Mouse (Mus musculus) adipocyte (in vitro differentiated cells): ENCODE data around the gene Ankrd39.

Experiments used
- DNase-seq: peaks from one replicate; pipeline ENCODE4 v3.0.0-alpha.2; 2016; ENCODE audit warnings: low spot score

The Ankrd39 gene

DNA sequence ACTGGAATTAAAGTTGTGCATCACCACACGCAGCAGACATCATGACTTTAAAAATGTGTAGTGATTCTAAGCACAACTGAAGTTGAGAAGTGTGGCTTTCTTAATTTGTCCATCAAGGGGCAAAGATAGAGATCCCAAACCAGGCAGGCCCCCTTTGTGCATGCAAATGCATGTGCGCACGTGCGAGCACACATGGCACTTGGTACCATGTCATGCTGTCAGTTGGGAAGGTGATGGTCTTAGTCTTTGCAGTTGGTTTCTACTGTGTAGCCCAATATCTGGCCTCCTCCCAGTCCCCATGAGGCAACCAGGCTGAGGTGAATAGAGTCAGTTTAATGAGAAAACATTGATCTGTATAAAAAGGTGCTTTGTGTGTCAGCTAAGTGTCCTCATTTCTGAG lies 17.4 kb downstream of the Ankrd39 start:
- DNase-seq, result no peak

GRCm38 (mm10) chr1:36529274-36529673 lies 18.0 kb downstream of the Ankrd39 start:
- no peak for DNase-seq

- peak; percentile 53 for DNase-seq
Observed at GRCm38 (mm10) chr1:36528351-36528750, 18.9 kb downstream of the Ankrd39 start.

GRCm38 (mm10) chr1:36526903-36527302 lies 20.3 kb downstream of the Ankrd39 start:
- DNase-seq, result no peak

GRCm38 (mm10) chr1:36525774-36526173 lies 21.5 kb downstream of the Ankrd39 start:
- DNase-seq, result no peak

GRCm38 (mm10) chr1:36524058-36524457 lies 23.2 kb downstream of the Ankrd39 start:
- no peak for DNase-seq

GRCm38 (mm10) chr1:36523332-36524013 lies 23.8 kb downstream of the Ankrd39 start:
- DNase-seq, result no peak

GRCm38 (mm10) chr1:36522210-36522609 lies 25.0 kb downstream of the Ankrd39 start:
- no peak for DNase-seq

- no peak for DNase-seq
Observed at GRCm38 (mm10) chr1:36519626-36520025, 27.6 kb downstream of the Ankrd39 start.

DNA sequence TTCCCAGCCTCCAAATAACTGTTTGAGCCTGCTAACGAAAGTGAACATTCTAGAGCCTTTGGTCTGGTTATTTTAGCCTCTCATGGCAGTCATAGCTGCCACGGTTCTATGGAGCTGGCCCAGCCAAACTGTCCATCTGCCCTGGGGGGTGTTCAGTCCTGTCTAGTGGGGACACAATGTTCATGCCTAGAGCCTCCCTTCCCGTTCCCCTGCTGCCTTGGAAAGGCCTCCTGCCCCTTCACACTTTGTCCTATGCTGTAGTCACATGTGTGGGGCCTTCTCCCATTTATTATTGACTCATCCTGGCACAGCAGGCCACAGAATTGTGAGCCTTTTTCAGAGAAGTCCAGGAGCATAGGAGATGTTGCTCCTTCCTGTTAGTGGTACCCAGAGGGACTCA lies 29.0 kb downstream of the Ankrd39 start:
- DNase-seq, result no peak

GRCm38 (mm10) chr1:36513718-36514117 lies 33.5 kb downstream of the Ankrd39 start:
- DNase-seq, result peak; percentile 30

DNA sequence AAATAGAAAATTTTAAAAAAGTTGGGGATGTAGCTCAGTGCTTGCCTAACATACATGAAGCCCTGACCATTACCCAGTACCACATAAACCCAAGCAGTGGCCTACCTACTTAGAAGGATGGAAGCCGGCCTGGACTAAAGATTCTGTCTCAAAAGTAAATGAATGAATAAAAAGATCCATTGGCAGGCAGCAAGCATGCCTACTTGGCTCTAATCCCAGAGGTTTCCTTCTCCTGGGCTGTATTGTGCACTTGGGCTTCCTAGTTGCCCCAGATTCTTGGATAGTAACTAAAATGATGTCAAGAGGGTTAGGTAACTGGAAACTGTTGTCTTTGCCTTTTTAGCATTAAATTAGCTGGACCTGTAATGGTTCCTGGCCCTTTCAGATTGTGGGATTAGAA lies 33.9 kb downstream of the Ankrd39 start:
- peak; percentile 79 for DNase-seq

GRCm38 (mm10) chr1:36512966-36513280 lies 34.3 kb downstream of the Ankrd39 start:
- DNase-seq, result no peak

GRCm38 (mm10) chr1:36512089-36512965 lies 34.9 kb downstream of the Ankrd39 start:
- DNase-seq, result peak; percentile 15

DNA sequence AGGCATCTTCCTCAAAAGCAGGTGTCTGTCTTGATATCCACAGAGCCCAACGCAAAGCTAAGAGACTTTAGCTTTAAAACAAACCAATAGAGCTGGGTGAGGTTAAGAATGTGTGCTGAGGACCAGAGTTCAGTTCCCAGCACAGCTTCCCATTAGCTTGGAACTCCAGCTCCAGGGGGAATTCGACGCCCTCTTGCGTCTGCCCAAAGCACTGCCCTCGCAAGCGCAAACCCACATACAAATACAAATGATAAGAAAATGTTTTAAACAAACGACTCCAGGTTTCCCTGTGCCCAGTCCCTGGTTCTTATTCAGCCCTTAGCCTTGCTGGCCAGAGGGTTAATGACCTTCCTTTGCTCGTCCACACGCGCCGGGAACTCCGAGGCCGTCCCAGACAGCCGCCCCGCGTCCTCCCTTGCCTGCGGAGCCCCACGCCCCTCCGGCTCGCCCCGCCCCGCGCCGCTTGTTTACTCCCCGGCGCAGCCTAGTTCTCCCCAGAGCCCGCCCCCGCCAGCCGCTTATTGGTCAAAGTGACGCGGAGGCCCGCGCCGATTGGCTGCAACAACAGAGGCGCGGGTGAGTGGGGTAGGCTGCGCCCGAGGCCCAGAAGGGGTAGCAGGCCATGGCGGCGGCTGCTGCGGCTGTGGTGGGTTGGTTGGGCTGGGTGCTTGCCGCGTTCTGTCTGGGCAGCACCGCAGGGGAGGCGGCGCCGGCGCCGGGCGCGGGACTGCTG lies 35.8 kb downstream of the Ankrd39 start, which contains the start of gene Cnnm3:
TSS of gene Cnnm3 (plus strand) at position 579 of the 733 bp plus-strand sequence.
- DNase-seq, result peak; percentile 98

DNA sequence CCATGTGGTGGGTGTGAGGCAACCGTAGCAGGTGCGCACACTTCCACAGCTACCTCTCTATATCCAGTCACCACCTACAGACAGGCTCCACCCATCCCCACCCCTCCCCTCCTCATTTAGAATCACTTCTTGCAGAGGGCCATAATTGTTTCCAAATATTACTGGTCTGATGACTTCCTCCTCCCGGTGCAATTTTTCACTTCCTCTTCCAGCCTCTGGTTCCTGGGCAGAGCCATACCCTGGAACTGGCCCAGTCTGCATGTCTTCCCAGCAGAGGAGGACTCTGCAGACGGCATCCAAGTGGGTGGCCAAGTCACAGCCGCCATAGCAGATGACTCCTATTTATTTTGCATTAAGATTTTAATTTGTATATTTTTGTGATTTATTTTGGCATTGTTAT lies 39.0 kb downstream of the Ankrd39 start:
- DNase-seq, result no peak

- peak; percentile 75 for DNase-seq
Observed at GRCm38 (mm10) chr1:36501261-36501660, 46.0 kb downstream of the Ankrd39 start.

DNA sequence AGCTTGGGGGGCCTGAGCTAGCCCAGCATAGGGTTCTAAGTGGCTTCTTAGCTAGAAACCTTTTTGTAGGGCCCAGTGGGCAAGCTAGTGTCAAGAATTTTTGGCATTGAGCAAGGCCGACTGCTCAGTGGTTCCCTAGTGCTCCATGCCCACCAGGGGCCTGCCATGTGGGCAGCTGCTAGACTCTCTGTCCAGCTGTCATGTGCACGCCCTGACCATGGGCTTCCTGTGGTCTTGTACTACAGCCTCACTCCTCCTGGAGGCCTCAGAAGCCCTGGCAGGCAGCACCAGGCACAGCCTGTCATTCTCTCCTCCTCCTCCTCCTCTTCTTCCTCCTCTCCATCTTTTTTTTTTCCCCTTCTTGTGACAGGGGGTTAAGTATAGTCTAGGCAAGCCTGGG lies 49.9 kb downstream of the Ankrd39 start:
- DNase-seq, result no peak

GRCm38 (mm10) chr1:36496719-36497118 lies 50.5 kb downstream of the Ankrd39 start:
- DNase-seq, result peak; percentile 43

DNA sequence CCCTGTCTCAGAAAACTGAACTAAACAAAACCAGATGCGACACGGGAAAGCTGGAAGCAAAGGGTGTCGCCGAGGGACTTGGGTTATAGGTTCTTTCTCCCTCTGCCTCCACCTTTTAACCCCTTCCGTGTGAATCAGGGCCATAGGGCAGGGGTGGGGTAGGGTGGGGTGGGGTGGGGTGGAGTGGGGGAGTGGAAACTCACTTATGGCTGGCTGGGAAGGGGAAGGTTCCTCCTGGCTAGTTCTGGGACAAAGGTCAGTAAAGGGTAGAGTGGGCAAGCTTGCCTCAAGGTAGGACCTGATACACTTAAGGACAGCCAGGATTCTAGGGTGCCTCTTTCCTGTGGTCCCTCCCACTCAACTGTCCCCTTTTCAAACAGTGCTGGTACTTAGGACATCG lies 53.9 kb downstream of the Ankrd39 start:
- no peak for DNase-seq

- DNase-seq, result peak; percentile 51
Observed at GRCm38 (mm10) chr1:36492416-36493139, 54.7 kb downstream of the Ankrd39 start.

GRCm38 (mm10) chr1:36489661-36490060 lies 57.6 kb downstream of the Ankrd39 start:
- DNase-seq, result no peak
